Mouse (Mus musculus) B cell, adult 62 days (primary cell): ENCODE data around the gene Pdgfra. TPM values are rescaled to one million over a fixed set of nuclear protein-coding genes. Genes with fewer than 3 reads are reported as not detected.

Experiments
- total RNA-seq: library from RNA; stranded (reverse); gene quantifications from 4 replicates; pipeline ENCODE4 v1.2.4, GENCODE M21; 2023

The Pdgfra gene
- total RNA-seq: not detected in 4 replicates

GRCm38 (mm10) chr5:75152021-75152425, at the start of gene Pdgfra:
TSS of gene Pdgfra (plus strand) at chr5:75152292.

Other genes with a start within 250 kb of the Pdgfra start
- 46.5 to 60.9 TPM (median 53.5 TPM) in 4 replicates for gene Chic2, start 107.5 kb upstream of the Pdgfra start, total RNA-seq
- gene Gsx2, start 76.7 kb upstream of the Pdgfra start, total RNA-seq: not detected in 4 replicates